Mouse (Mus musculus) T-cell, adult 2 months (primary cell): Measurements from ENCODE around the gene Tmem164.

Experiments used
- DNase-seq: peaks from one replicate; pipeline ENCODE4 v3.0.0; 2022; ENCODE audit warnings: low spot score

The Tmem164 gene

GRCm38 (mm10) chrX:142688509-142688908, 7.3 kb downstream of the Tmem164 start:
- DNase-seq, result no peak

GRCm38 (mm10) chrX:142693256-142693655, 12.1 kb downstream of the Tmem164 start:
- DNase-seq, result no peak

DNA sequence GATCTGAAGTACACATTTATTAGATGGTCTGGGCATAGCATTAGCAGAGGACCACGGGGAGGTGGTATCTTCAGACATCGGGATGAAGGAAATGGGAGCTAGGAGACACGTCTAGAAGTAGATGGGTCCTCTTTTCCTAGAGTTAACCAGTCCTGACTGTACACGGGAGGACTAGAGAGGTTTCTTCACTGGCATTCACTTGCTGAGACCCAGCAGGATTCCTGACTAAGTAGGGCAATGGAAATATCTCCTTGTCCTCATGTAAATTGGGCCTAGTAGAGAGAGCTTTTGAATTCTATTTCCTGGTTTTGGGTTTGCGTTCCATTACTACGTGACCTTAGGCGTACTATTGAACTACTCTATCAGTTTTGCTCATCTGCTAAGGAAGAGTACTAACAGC, 13.1 kb downstream of the Tmem164 start:
- DNase-seq, result no peak

- DNase-seq, result no peak
These were observed 13.7 kb downstream of the Tmem164 start for GRCm38 (mm10) chrX:142694856-142695255.

GRCm38 (mm10) chrX:142696789-142697188, 15.6 kb downstream of the Tmem164 start:
- no peak for DNase-seq

- DNase-seq, result no peak
These were observed 16.5 kb downstream of the Tmem164 start for GRCm38 (mm10) chrX:142697545-142698204.

- DNase-seq, result no peak
These were observed 17.0 kb downstream of the Tmem164 start for GRCm38 (mm10) chrX:142698212-142698611.

- no peak for DNase-seq
These were observed 20.9 kb downstream of the Tmem164 start for GRCm38 (mm10) chrX:142702094-142702493.

DNA sequence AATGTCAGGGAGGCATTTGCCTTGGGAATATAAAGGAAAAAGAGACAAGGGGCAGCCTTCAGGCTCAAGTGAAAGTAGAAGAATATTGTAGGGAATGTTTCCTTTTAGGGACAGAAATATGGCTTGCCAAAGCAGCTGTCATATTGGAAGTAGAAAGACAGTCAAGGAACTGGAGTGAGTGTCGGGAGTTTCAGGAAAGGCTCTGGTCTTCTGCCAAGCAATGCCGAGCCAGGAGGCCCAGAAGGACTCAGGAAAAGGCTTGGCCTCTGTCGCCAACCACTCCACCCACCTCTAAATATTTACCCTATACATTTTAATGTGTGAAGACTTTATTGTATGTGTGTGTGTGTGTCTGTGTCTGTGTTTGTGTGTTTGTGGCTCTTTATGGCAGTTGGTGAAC, 21.4 kb downstream of the Tmem164 start:
- DNase-seq, result no peak

GRCm38 (mm10) chrX:142703953-142704352, 22.7 kb downstream of the Tmem164 start:
- no peak for DNase-seq

GRCm38 (mm10) chrX:142708257-142708656, 27.1 kb downstream of the Tmem164 start:
- DNase-seq, result no peak

- DNase-seq, result no peak
These were observed 34.8 kb downstream of the Tmem164 start for GRCm38 (mm10) chrX:142716014-142716413.

DNA sequence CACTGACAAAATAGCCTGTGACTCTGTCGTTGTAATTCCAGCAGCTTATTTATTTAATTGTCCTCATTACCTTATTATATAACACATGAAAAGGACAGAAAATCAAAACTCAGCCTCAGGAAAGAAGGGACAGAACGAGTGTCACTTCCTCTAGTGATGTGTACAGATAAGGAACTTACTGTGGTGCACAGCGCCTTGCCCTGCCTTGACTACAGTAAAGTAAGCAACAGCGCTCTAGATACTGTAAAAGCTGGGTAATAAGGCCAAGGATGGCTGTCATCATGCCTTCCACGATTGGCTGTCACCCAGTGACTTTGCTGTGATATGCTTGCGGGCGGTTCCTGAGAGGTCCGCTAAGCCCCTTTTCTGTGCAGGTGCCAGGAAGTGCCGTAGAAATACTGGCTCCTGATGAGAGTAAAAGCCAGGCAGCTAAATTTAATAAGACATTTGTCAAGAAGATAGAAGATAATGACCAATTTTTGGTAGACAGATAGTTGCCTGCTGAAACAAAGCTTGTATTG, 36.8 kb downstream of the Tmem164 start:
- DNase-seq, result no peak

DNA sequence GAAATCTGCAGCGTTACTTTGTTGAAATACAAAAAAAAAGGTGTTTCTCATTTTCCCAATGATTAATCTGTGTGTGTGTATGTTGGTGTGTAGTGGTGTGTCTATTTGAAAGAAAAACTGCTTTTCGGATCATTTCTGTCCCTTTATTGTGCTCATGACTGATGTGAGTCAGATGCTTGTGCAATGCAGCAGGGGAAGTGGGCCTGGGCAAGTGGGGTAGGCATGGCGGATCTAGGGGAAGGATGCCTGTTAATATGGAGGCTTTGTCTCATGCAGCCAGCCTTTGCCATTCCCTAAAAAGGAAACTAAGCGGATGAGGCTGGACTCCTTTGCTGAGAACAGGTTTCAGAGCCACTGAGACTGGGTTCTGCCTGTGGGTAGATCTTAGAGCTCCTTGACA, 37.6 kb downstream of the Tmem164 start:
- no peak for DNase-seq

DNA sequence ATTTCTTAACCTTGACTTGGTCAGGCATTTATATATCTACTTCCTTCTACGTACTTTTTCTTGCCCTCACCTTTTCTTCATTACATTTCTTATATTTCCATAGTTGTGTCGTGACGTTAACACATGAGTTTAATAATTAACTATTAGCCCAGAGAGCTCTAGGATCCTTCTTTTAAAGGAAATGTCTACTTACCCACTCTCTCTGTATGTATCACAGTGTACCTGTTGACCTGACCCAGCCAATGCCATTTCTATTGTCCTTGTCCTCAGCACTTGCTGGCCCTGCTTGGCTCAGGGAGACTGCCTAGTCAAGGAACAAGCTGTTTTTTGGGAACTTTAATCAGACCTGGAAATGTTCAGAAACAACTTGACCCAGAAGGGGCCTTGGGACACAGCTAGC, 40.7 kb downstream of the Tmem164 start:
- DNase-seq, result no peak

DNA sequence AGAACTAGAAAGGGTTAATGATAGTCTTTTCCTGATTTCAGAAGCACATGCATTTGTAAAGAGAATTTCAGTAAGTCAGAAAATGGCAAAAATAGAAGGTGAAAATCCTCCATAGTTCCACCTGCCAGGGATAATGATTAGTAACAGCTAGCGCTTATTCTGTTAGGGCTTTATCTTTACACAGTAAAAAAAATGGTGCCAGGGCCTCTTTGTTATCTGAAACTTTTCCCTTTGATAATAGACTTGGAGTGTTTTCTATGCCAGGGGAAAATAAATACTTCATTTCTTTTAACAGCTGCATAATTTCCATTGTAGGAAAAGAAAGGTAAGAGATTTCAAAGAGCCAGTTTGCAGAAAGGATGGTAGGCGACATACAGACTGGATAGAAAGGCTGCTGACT, 43.0 kb downstream of the Tmem164 start:
- DNase-seq, result no peak

- no peak for DNase-seq
These were observed 44.4 kb downstream of the Tmem164 start for GRCm38 (mm10) chrX:142725571-142725970.

DNA sequence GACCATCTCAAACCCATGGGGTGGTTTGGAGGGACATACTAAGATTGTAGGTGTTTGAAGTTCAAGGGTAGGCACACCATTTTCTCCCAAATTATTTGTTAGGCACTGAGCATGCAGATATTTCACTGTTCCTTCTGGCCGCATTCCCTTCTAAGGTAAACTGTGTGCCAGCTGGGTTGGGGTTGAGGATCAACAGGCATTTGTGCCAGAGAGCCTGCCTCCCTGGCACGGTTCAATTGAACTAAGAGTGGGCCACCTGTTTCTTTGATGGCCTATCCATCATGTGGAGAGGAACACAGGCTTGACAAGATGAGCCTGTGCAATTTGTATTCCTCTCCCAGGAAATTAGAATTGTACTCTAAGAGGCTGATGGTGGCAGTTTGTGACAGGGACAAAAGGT, 45.1 kb downstream of the Tmem164 start:
- no peak for DNase-seq

- no peak for DNase-seq
These were observed 46.6 kb downstream of the Tmem164 start for GRCm38 (mm10) chrX:142727847-142728246.

- DNase-seq, result no peak
These were observed 47.8 kb downstream of the Tmem164 start for GRCm38 (mm10) chrX:142729040-142729439.

DNA sequence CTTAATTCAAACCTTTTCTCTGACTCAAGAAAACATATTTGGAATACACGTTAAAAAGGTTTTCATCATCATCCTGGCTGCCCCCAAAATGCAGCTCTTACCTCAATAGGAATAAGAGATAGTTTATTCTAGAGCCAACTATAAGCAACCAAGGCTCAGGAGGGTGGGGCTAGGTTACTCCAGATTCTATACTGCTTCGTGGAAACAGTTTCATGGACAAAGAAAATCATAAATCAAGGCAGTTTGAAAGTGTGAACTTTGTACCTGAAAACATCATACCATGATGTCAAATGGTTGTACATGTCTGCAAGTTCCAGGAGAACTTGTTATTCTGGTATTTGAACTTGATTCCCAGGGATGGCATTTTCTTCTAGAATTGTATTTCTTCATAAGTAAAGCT, 48.3 kb downstream of the Tmem164 start:
- no peak for DNase-seq

- peak; percentile 18 for DNase-seq
These were observed 55.9 kb downstream of the Tmem164 start for GRCm38 (mm10) chrX:142737099-142737498.

- DNase-seq, result no peak
These were observed 56.5 kb downstream of the Tmem164 start for GRCm38 (mm10) chrX:142737719-142738118.

DNA sequence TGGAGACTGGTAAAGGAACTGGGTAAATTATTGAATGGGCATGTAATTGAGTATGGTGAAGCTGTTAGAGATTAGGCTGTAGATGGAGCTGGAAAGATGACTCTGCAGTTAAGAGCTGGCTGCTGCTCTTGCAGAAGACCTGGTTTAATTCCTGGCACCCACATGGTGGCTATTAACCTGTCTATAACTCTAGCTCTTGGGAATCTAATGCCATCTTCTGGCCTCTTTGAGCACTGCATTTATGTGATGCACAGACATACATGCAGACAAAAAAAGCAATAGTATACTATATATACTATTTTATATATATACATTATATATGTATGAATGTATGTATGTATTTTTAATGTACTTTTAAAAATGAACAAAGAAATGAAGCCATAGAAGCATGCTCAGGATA, 66.2 kb downstream of the Tmem164 start:
- no peak for DNase-seq
